ENCODE assay signal across 8 mouse cellular contexts in genomic region chr12:75772424-75773034, GRCm38 (mm10). TPM values are rescaled to one million over a fixed set of nuclear protein-coding genes. Genes with fewer than 3 reads are reported as not detected.
DNase-seq lines count a peak whose midpoint lies in the region; ATAC-seq and TF ChIP-seq lines count a peak whose summit lies in the region.

No protein-coding gene starts in this region.

- TF ChIP-seq CTCF in bone marrow, adult 2 months (IDR thresholded peaks at IDR 0.05; ENCODE audit: control insufficient read depth, insufficient read depth, low read length) = peak; percentile 71

- no peak overlapping the region for H3K27ac ChIP-seq in bone marrow, adult 2 months (ENCODE audit: control insufficient read depth, insufficient read depth, low read depth, low read length, poor library complexity)

- DNase-seq in frontal cortex, postnatal 25 days (ENCODE audit: low spot score in 2 of 2) = peak; percentile 26 to 27
- DNase-seq in forelimb bud, embryonic 11.5 days (ENCODE audit: low read depth, low spot score) = peak; percentile 25
- DNase-seq in kidney, postnatal 14 days = peak; percentile 64
- DNase-seq in lung, postnatal 36 days = peak; percentile 84
- DNase-seq in spleen, postnatal 10 days (ENCODE audit: low spot score in 2 of 2) = peak; percentile 42 to 79

- no peaks in the 10 kb centered on the region for H3K4me1 ChIP-seq in bone marrow, adult 2 months (ENCODE audit: control insufficient read depth, insufficient read depth, low read length)

- WGBS in bone marrow, adult 2 months = 17% methylated on average over 3 of the region's 3 CpGs

- TF ChIP-seq POLR2A in bone marrow, adult 2 months (IDR thresholded peaks at IDR 0.05; ENCODE audit: borderline replicate concordance, control insufficient read depth, low read depth, low read length) = no peak

- no peak for ATAC-seq in frontal cortex, adult (ENCODE audit: low TSS enrichment)
- ATAC-seq in CD4-positive, CD25-positive, alpha-beta regulatory T cell, adult 4 months = peak; percentile 89

- H3K4me3 ChIP-seq in bone marrow, adult 2 months (replicated peaks; ENCODE audit: control insufficient read depth, low read depth, low read length) = no peak overlapping the region

RNA-seq across cellular contexts. Expression of gene Sgpp1, which starts 37.0 kb away (rescaled TPM):
- polyA plus RNA-seq in CD4-positive, CD25-positive, alpha-beta regulatory T cell, adult 4 months (2017; shearing (Covaris generic)) = 10 to 100 TPM in 1 of 2 experiments, 1 to 10 TPM in 1; 9.7 to 18.9 TPM
- polyA plus RNA-seq in bone marrow, adult 2 months (2011; ENCODE audit: insufficient read depth, insufficient read length, low replicate concordance, missing spikeins) = 9.6 and 10.2 TPM in 2 replicates

RNA-seq across cellular contexts. Expression of gene Syne2, which starts 45.4 kb away (rescaled TPM):
- polyA plus RNA-seq in CD4-positive, CD25-positive, alpha-beta regulatory T cell, adult 4 months (2017; shearing (Covaris generic)) = 10 to 100 TPM; 10.9 to 19.2 TPM
- 4.8 and 12.5 TPM in 2 replicates for polyA plus RNA-seq in bone marrow, adult 2 months (2011; ENCODE audit: insufficient read depth, insufficient read length, low replicate concordance, missing spikeins)

Comparison
In these comparisons a context has a peak if more than half of its experiments do, and no peak if none do; other contexts are left out.
1. DNase-seq: peak in every context shown above with its lines; median percentile 84 in lung, postnatal 36 days; 64 in kidney, postnatal 14 days; 60 in spleen, postnatal 10 days; 26 in frontal cortex, postnatal 25 days; 25 in forelimb bud, embryonic 11.5 days.